Mouse (Mus musculus) heart, adult 2 months (tissue): ENCODE results near the gene Cmip. TPM values are rescaled to one million over a fixed set of nuclear protein-coding genes. Genes with fewer than 3 reads are reported as not detected.

Source experiments
- DNase-seq, 2 experiments: peaks; one replicate each; pipeline ENCODE4 v3.0.0; 2021
- H3K27ac ChIP-seq: fragments of 200-600 bp; 2 replicates; pipeline ENCODE4 v1.8.1; 2022
- H3K27me3 ChIP-seq: fragments of 200-500 bp; 2 replicates; pipeline ENCODE4 v1.6.1; 2012; ENCODE audit warnings: mild to moderate bottlenecking, low read length, inconsistent platforms, mixed read lengths; ENCODE audit not compliant: control insufficient read depth, insufficient read depth
- H3K36me3 ChIP-seq: fragments of 200-500 bp; 2 replicates; pipeline ENCODE4 v1.6.1; 2012; ENCODE audit warnings: low read length, inconsistent platforms; ENCODE audit not compliant: control insufficient read depth, insufficient read depth
- H3K4me1 ChIP-seq: fragments of 200-500 bp; 2 replicates; pipeline ENCODE4 v1.6.1; 2011; ENCODE audit warnings: low read length; ENCODE audit not compliant: control insufficient read depth, insufficient read depth
- H3K4me3 ChIP-seq: fragments of 200-600 bp; 2 replicates; pipeline ENCODE4 v1.8.1; 2022
- H3K79me2 ChIP-seq: fragments of 200-500 bp; replicated peaks from 2 replicates; pipeline ENCODE4 v1.6.1; 2012; ENCODE audit warnings: mild to moderate bottlenecking, inconsistent platforms, low read length, moderate library complexity, mixed read lengths; ENCODE audit not compliant: control insufficient read depth, insufficient read depth
- H3K9ac ChIP-seq: fragments of 200-500 bp; 2 replicates; pipeline ENCODE4 v1.6.1; 2012; ENCODE audit warnings: low read depth, mild to moderate bottlenecking, control low read depth, inconsistent platforms, low read length, mixed read lengths
- CTCF ChIP-seq: fragments of 200-600 bp; IDR thresholded peaks from 2 replicates; pipeline ENCODE4 v1.8.1; 2022; ENCODE audit warnings: antibody characterized with exemption, mild to moderate bottlenecking, moderate library complexity
- EP300 ChIP-seq: fragments of 200-500 bp; IDR thresholded peaks from 2 replicates; pipeline ENCODE4 v1.6.1; 2011; ENCODE audit warnings: low read depth, low read length, control low read depth; ENCODE audit not compliant: insufficient read depth
- POLR2A ChIP-seq: fragments of 200-500 bp; IDR thresholded peaks from 2 replicates; pipeline ENCODE4 v1.6.1; 2011; ENCODE audit warnings: mild to moderate bottlenecking, low read depth, low read length, control low read depth; ENCODE audit not compliant: insufficient read depth
- WGBS: fragments of 180-500 bp; shearing (Covaris S2); methylation state at CpG from one replicate; pipeline ENCODE4 v1.1.7; 2018; 5-methylcytosine and 5-hydroxymethylcytosine counted together
- intact Hi-C: fragments of 180-260 bp; cut with DNase I; formaldehyde crosslinking; loops from one replicate; pipeline ENCODE4 v1.15.1; 2025
- polyA plus RNA-seq: library from polyadenylated mRNA; depleted of rRNA; stranded (reverse); fragments of >200 nt; gene quantifications from 2 replicates; pipeline ENCODE4 v1.2.3, GENCODE M21; 2012
- total RNA-seq, 2 experiments: library from RNA; stranded (reverse); gene quantifications; 2 replicates each; pipeline ENCODE4 v1.2.3; 2021

The Cmip gene
- total and polyA plus RNA-seq, 3 experiments = 13.6 to 20.8 (median 20.1) TPM

- Histone ChIP-seq H3K4me3 (no peak overlapping the region), H3K27ac (no peak overlapping the region), H3K4me1 (peaks cover 5% of the 10 kb centered on the region), H3K79me2 (0 out of 2 replicates have a peak, but pooled peaks cover 2% of the 10 kb centered on the region), H3K27me3 (no peaks in the 10 kb centered on the region), H3K9ac (no peak overlapping the region), H3K36me3 (no peaks in the 10 kb centered on the region)
- WGBS = 87% methylated on average over 9 of the region's 9 CpGs
- intact Hi-C loops = no loop called here
- no peak for TF ChIP-seq POLR2A
- no peak for TF ChIP-seq EP300
- no peak for DNase-seq
Measured at GRCm38 (mm10) chr8:117402911-117403704, 146.2 kb downstream of the Cmip start.

GRCm38 (mm10) chr8:117403705-117404476, 147.0 kb downstream of the Cmip start:
- 36% methylated on average over 14 of the region's 14 CpGs for WGBS
- 0 out of 2 replicates have a peak, but pooled peaks cover 2% of the 10 kb centered on the region for H3K79me2 ChIP-seq
- intact Hi-C loops = no loop called here
- TF ChIP-seq POLR2A (no peak), CTCF (no peak), EP300 (no peak)
- no peak overlapping the region for H3K4me3 ChIP-seq
- H3K4me1 ChIP-seq = peaks cover 5% of the 10 kb centered on the region
- H3K9ac ChIP-seq = no peak overlapping the region
- H3K27me3 ChIP-seq = no peaks in the 10 kb centered on the region
- H3K36me3 ChIP-seq = no peaks in the 10 kb centered on the region
- no peak for DNase-seq
- no peak overlapping the region for H3K27ac ChIP-seq

GRCm38 (mm10) chr8:117406081-117406480, 149.2 kb downstream of the Cmip start:
- WGBS = 90% methylated on average over 3 of the region's 3 CpGs
- no peak for DNase-seq
- no peaks in the 10 kb centered on the region for H3K27me3 ChIP-seq
- H3K4me3 ChIP-seq = no peak overlapping the region
- H3K27ac ChIP-seq = no peak overlapping the region
- no peak for TF ChIP-seq CTCF
- no peak for TF ChIP-seq EP300
- TF ChIP-seq POLR2A = no peak
- no peaks in the 10 kb centered on the region for H3K36me3 ChIP-seq
- intact Hi-C loops = no loop called here
- H3K79me2 ChIP-seq = 0 out of 2 replicates have a peak, but pooled peaks cover 2% of the 10 kb centered on the region
- peaks cover 7% of the 10 kb centered on the region for H3K4me1 ChIP-seq
- no peak overlapping the region for H3K9ac ChIP-seq

GRCm38 (mm10) chr8:117408634-117409033, 151.8 kb downstream of the Cmip start:
- H3K36me3 ChIP-seq = no peaks in the 10 kb centered on the region
- H3K9ac ChIP-seq = no peak overlapping the region
- DNase-seq = no peak
- no peak overlapping the region for H3K27ac ChIP-seq
- 80% methylated on average over 7 of the region's 7 CpGs for WGBS
- H3K27me3 ChIP-seq = no peaks in the 10 kb centered on the region
- no peak for TF ChIP-seq CTCF
- TF ChIP-seq POLR2A = no peak
- peaks cover 7% of the 10 kb centered on the region for H3K4me1 ChIP-seq
- intact Hi-C loops = no loop called here
- 0 out of 2 replicates have a peak, but pooled peaks cover 2% of the 10 kb centered on the region for H3K79me2 ChIP-seq
- no peak overlapping the region for H3K4me3 ChIP-seq

GRCm38 (mm10) chr8:117409056-117409455, 152.2 kb downstream of the Cmip start:
- Histone ChIP-seq H3K4me1 (peaks cover 7% of the 10 kb centered on the region), H3K79me2 (0 out of 2 replicates have a peak, but pooled peaks cover 2% of the 10 kb centered on the region), H3K27ac (no peak overlapping the region), H3K9ac (no peak overlapping the region), H3K4me3 (no peak overlapping the region), H3K27me3 (no peaks in the 10 kb centered on the region), H3K36me3 (no peaks in the 10 kb centered on the region)
- intact Hi-C loops = no loop called here
- no peak for TF ChIP-seq EP300
- TF ChIP-seq CTCF = no peak
- TF ChIP-seq POLR2A = no peak
- DNase-seq = no peak
- WGBS = 92% methylated on average over 7 of the region's 7 CpGs
